Mouse (Mus musculus) cerebellum, adult 11-12 months (tissue): ENCODE measurements around the gene Otop3.

Experiments used
- DNase-seq: peaks from one replicate; pipeline ENCODE4 v3.0.0; 2022

The Otop3 gene

GRCm38 (mm10) chr11:115334531-115334930 is at the start of gene Otop3:
TSS of gene Otop3 (plus strand) at chr11:115334731.
- no peak for DNase-seq

- no peak for DNase-seq
Measured at GRCm38 (mm10) chr11:115285282-115285681, 49.2 kb upstream of the Otop3 start.

GRCm38 (mm10) chr11:115286201-115286993 is 48.1 kb upstream of the Otop3 start:
- DNase-seq, result peak; percentile 34

- peak; percentile 48 for DNase-seq
Measured at GRCm38 (mm10) chr11:115287386-115287785, 47.1 kb upstream of the Otop3 start.

GRCm38 (mm10) chr11:115288305-115288704 is 46.2 kb upstream of the Otop3 start:
- no peak for DNase-seq

- DNase-seq, result peak; percentile 41
Measured at GRCm38 (mm10) chr11:115289885-115290284, 44.6 kb upstream of the Otop3 start.

GRCm38 (mm10) chr11:115290314-115290713 is 44.2 kb upstream of the Otop3 start:
- no peak for DNase-seq

GRCm38 (mm10) chr11:115290919-115291318 is 43.6 kb upstream of the Otop3 start:
- DNase-seq, result no peak

- DNase-seq, result peak; percentile 26
Measured at GRCm38 (mm10) chr11:115291503-115291902, 43.0 kb upstream of the Otop3 start.

- DNase-seq, result no peak
Measured at GRCm38 (mm10) chr11:115292631-115293375, 41.7 kb upstream of the Otop3 start.

- DNase-seq, result peak; percentile 32
Measured at GRCm38 (mm10) chr11:115295939-115296338, 38.6 kb upstream of the Otop3 start.

- DNase-seq, result peak; percentile 83
Measured at GRCm38 (mm10) chr11:115296471-115297210, 37.9 kb upstream of the Otop3 start.

GRCm38 (mm10) chr11:115297214-115297826 is 37.2 kb upstream of the Otop3 start, which contains the start of gene Fads6:
TSS of gene Fads6 (minus strand) at chr11:115297663.
- peak; percentile 94 for DNase-seq

GRCm38 (mm10) chr11:115298160-115298559 is 36.4 kb upstream of the Otop3 start:
- DNase-seq, result no peak

GRCm38 (mm10) chr11:115300745-115301144 is 33.8 kb upstream of the Otop3 start:
- no peak for DNase-seq

- DNase-seq, result no peak
Measured at GRCm38 (mm10) chr11:115301351-115301750, 33.2 kb upstream of the Otop3 start.

- no peak for DNase-seq
Measured at GRCm38 (mm10) chr11:115303167-115303566, 31.4 kb upstream of the Otop3 start.

GRCm38 (mm10) chr11:115306863-115307262 is 27.7 kb upstream of the Otop3 start, which contains the start of gene Otop2:
TSS of gene Otop2 (plus strand) at chr11:115307163.
- DNase-seq, result no peak

GRCm38 (mm10) chr11:115308781-115309180 is 25.8 kb upstream of the Otop3 start:
- no peak for DNase-seq

GRCm38 (mm10) chr11:115314249-115314648 is 20.3 kb upstream of the Otop3 start:
- no peak for DNase-seq

GRCm38 (mm10) chr11:115317204-115317603 is 17.3 kb upstream of the Otop3 start:
- DNase-seq, result no peak

GRCm38 (mm10) chr11:115318245-115319027 is 16.1 kb upstream of the Otop3 start:
- DNase-seq, result no peak
